In the genomic region with DNA sequence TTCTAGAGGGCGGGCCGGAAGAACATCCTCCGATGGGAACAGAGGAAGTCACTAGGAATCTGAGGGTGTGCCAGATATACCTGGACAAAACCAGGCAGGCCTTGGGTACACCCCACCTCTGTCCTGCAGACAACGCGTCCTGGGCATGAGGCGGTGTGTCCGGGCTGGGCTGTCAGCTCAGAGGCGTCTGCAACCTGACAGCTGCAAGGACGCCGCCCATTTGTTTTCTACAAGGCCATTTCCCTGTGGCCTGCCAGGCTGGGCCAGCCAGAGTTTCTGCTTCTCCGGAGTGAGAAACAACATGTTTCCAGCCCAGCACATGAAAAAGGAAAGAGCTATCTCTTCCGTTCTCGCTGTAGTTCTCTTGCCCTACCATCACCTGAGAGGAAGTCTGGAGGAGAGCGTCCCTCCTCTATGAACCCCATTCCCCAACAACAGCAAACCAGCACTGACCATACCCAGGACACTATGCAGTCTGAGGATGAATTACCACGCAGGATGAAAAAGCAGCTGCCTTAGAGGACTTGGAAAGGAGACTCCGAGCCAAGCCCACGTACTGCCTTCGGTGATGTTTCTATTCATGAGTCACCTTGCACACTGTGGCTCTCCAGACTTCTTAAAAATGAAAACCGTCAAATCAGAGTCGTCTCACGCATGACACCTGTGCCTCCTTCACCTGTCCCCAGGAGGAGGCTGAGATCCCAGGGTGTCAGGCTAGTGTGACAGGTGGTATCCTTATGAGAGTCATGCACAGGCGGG, we compare ENCODE assay signal across 12 mouse cellular contexts. TPM values are rescaled to one million over a fixed set of nuclear protein-coding genes. Genes with fewer than 3 reads are reported as not detected.
A peak's percentile ranks its signal among the peaks of the same experiment; 100 is the strongest.
DNase-seq lines count a peak whose midpoint lies in the region; ATAC-seq and TF ChIP-seq lines count a peak whose summit lies in the region.
"Had no signal": no experiment of that assay in that cellular context is flagged by ENCODE, and none has a peak within 500 bp of the region (broad histone marks: within the 10 kb centered on the region; RNA-seq: fewer than 3 reads in every experiment).

No protein-coding gene starts in this region.

- no peak overlapping the region for H3K9ac ChIP-seq in embryonic facial prominence, embryonic 14.5 days (ENCODE audit: low read depth, low read length)
- peak overlapping the region; percentile 36; the same call in 1 of the 2 replicates for H3K9ac ChIP-seq in liver, embryonic 13.5 days
- H3K9ac ChIP-seq in liver, embryonic 12.5 days: no peak overlapping the region
- no peak overlapping the region; the same call in 1 of the 2 replicates for H3K9ac ChIP-seq in liver, postnatal 0 days (replicated peaks)
- H3K9ac ChIP-seq in midbrain, embryonic 13.5 days (replicated peaks): no peak overlapping the region
- H3K9ac ChIP-seq: liver, embryonic 14.5 days had no signal

- H3K4me1 ChIP-seq in embryonic facial prominence, embryonic 14.5 days (ENCODE audit: control insufficient read depth, insufficient read depth, low read length): peaks cover 26% of the 10 kb centered on the region
- peaks cover 40% of the 10 kb centered on the region for H3K4me1 ChIP-seq in embryonic facial prominence, embryonic 10.5 days
- peaks cover 93% of the 10 kb centered on the region for H3K4me1 ChIP-seq in liver, embryonic 13.5 days (replicated peaks)
- peaks cover 89% of the 10 kb centered on the region for H3K4me1 ChIP-seq in liver, embryonic 12.5 days
- H3K4me1 ChIP-seq in liver, postnatal 0 days (ENCODE audit: insufficient read depth): peaks cover 76% of the 10 kb centered on the region
- H3K4me1 ChIP-seq in forebrain, embryonic 10.5 days: peaks cover 41% of the 10 kb centered on the region
- H3K4me1 ChIP-seq in midbrain, embryonic 13.5 days (replicated peaks): peaks cover 26% of the 10 kb centered on the region

- ATAC-seq in embryonic facial prominence, embryonic 14.5 days (ENCODE audit: low read depth): no peak
- no peak for ATAC-seq in liver, embryonic 13.5 days (ENCODE audit: low read depth)
- ATAC-seq in liver, embryonic 12.5 days: no peak
- no peak for ATAC-seq in liver, postnatal 0 days
- ATAC-seq in midbrain, embryonic 13.5 days: no peak
- ATAC-seq: Patski had no signal

- DNase-seq in embryonic facial prominence, embryonic 14.5 days (ENCODE audit: low spot score): no peak
- DNase-seq in embryonic facial prominence, embryonic 10.5 days (ENCODE audit: low spot score): no peak
- no peak for DNase-seq in liver, embryonic 13.5 days
- DNase-seq in adrenal gland, postnatal 25 days: peak; percentile 59
- DNase-seq in liver, postnatal 0 days: no peak
- no peak for DNase-seq in forebrain, embryonic 10.5 days (ENCODE audit: extremely low spot score, low spot score)
- DNase-seq: heart, postnatal 10 days; right cerebral cortex, postnatal 25 days had no signal

- H3K4me3 ChIP-seq in embryonic facial prominence, embryonic 14.5 days (ENCODE audit: low read depth, low read length): no peak overlapping the region
- H3K4me3 ChIP-seq in embryonic facial prominence, embryonic 10.5 days: no peak overlapping the region
- H3K4me3 ChIP-seq in liver, embryonic 13.5 days (replicated peaks): no peak overlapping the region
- no peak overlapping the region for H3K4me3 ChIP-seq in liver, embryonic 12.5 days
- no peak overlapping the region for H3K4me3 ChIP-seq in liver, postnatal 0 days (ENCODE audit: low read depth, low read length)
- no peak overlapping the region for H3K4me3 ChIP-seq in forebrain, embryonic 10.5 days
- no peak overlapping the region for H3K4me3 ChIP-seq in midbrain, embryonic 13.5 days (replicated peaks)

- TF ChIP-seq EP300 in liver, postnatal 0 days (IDR thresholded peaks at IDR 0.05; ENCODE audit: low read depth): no peak

- no peak overlapping the region for H3K4me2 ChIP-seq in embryonic facial prominence, embryonic 14.5 days (ENCODE audit: low read depth, low read length)
- no peak overlapping the region for H3K4me2 ChIP-seq in liver, embryonic 13.5 days
- no peak overlapping the region for H3K4me2 ChIP-seq in liver, embryonic 12.5 days
- peak overlapping the region; percentile 16; the same call in 1 of the 2 replicates for H3K4me2 ChIP-seq in liver, postnatal 0 days (ENCODE audit: low read depth, low read length)
- H3K4me2 ChIP-seq in midbrain, embryonic 13.5 days (replicated peaks): no peak overlapping the region

- WGBS in embryonic facial prominence, embryonic 14.5 days: 73% methylated on average over 22 of the region's 22 CpGs
- 84% methylated on average over 22 of the region's 22 CpGs for WGBS in embryonic facial prominence, embryonic 10.5 days
- 65% methylated on average over 22 of the region's 22 CpGs for WGBS in liver, embryonic 13.5 days (ENCODE audit: insufficient replicate concordance)
- WGBS in liver, embryonic 12.5 days (ENCODE audit: insufficient replicate concordance): 64% methylated on average over 22 of the region's 22 CpGs
- 64% methylated on average over 22 of the region's 22 CpGs for WGBS in liver, postnatal 0 days (ENCODE audit: insufficient replicate concordance)
- 84% methylated on average over 22 of the region's 22 CpGs for WGBS in forebrain, embryonic 10.5 days
- 84% methylated on average over 22 of the region's 22 CpGs for WGBS in midbrain, embryonic 13.5 days

- no peaks in the 10 kb centered on the region for H3K36me3 ChIP-seq in embryonic facial prominence, embryonic 14.5 days (ENCODE audit: control insufficient read depth, insufficient read depth, low read length)
- no peaks in the 10 kb centered on the region for H3K36me3 ChIP-seq in embryonic facial prominence, embryonic 10.5 days (replicated peaks)
- H3K36me3 ChIP-seq in liver, embryonic 13.5 days: no peaks in the 10 kb centered on the region
- H3K36me3 ChIP-seq in liver, embryonic 12.5 days: no peaks in the 10 kb centered on the region
- H3K36me3 ChIP-seq in liver, postnatal 0 days (replicated peaks; ENCODE audit: insufficient read depth, low read length): no peaks in the 10 kb centered on the region
- no peaks in the 10 kb centered on the region for H3K36me3 ChIP-seq in forebrain, embryonic 10.5 days (replicated peaks)
- H3K36me3 ChIP-seq in midbrain, embryonic 13.5 days: no peaks in the 10 kb centered on the region

- no peaks in the 10 kb centered on the region for H3K9me3 ChIP-seq in embryonic facial prominence, embryonic 14.5 days (ENCODE audit: control insufficient read depth, low read length)
- H3K9me3 ChIP-seq in embryonic facial prominence, embryonic 10.5 days: no peaks in the 10 kb centered on the region
- no peaks in the 10 kb centered on the region for H3K9me3 ChIP-seq in liver, embryonic 13.5 days (replicated peaks)
- H3K9me3 ChIP-seq in liver, embryonic 12.5 days (replicated peaks): no peaks in the 10 kb centered on the region
- no peaks in the 10 kb centered on the region for H3K9me3 ChIP-seq in liver, postnatal 0 days (ENCODE audit: low read length)
- H3K9me3 ChIP-seq in forebrain, embryonic 10.5 days: no peaks in the 10 kb centered on the region
- H3K9me3 ChIP-seq in midbrain, embryonic 13.5 days: no peaks in the 10 kb centered on the region

- TF ChIP-seq CTCF in liver, postnatal 0 days (IDR thresholded peaks at IDR 0.05; ENCODE audit: low read depth): no peak

- H3K27ac ChIP-seq in embryonic facial prominence, embryonic 14.5 days (replicated peaks; ENCODE audit: low read depth, low read length): peak overlapping the region; percentile 36; the same call in 1 of the 2 replicates
- no peak overlapping the region for H3K27ac ChIP-seq in embryonic facial prominence, embryonic 10.5 days (replicated peaks)
- peak overlapping the region; percentile 41; the same call in 1 of the 2 replicates for H3K27ac ChIP-seq in liver, embryonic 13.5 days
- H3K27ac ChIP-seq in liver, embryonic 12.5 days: no peak overlapping the region; the same call in 1 of the 2 replicates
- peak overlapping the region; percentile 48; the same call in 1 of the 2 replicates for H3K27ac ChIP-seq in liver, postnatal 0 days (ENCODE audit: low read depth)
- no peak overlapping the region for H3K27ac ChIP-seq in forebrain, embryonic 10.5 days
- H3K27ac ChIP-seq in midbrain, embryonic 13.5 days: no peak overlapping the region
- H3K27ac ChIP-seq: liver, embryonic 14.5 days had no signal

- H3K27me3 ChIP-seq in embryonic facial prominence, embryonic 14.5 days (replicated peaks; ENCODE audit: control insufficient read depth, insufficient read depth, low read length): no peaks in the 10 kb centered on the region; the same call in 1 of the 2 replicates
- peaks cover 60% of the 10 kb centered on the region for H3K27me3 ChIP-seq in embryonic facial prominence, embryonic 10.5 days (replicated peaks; ENCODE audit: low read depth, poor library complexity, severe bottlenecking)
- H3K27me3 ChIP-seq in liver, embryonic 13.5 days: no peaks in the 10 kb centered on the region
- H3K27me3 ChIP-seq in liver, embryonic 12.5 days (replicated peaks): 0 out of 2 replicates have a peak, but pooled peaks cover 5% of the 10 kb centered on the region
- no peaks in the 10 kb centered on the region for H3K27me3 ChIP-seq in liver, postnatal 0 days (ENCODE audit: insufficient read depth, low read length)
- peaks cover 59% of the 10 kb centered on the region for H3K27me3 ChIP-seq in forebrain, embryonic 10.5 days (ENCODE audit: poor library complexity, severe bottlenecking)
- H3K27me3 ChIP-seq in midbrain, embryonic 13.5 days: peaks cover 45% of the 10 kb centered on the region
- H3K27me3 ChIP-seq: Patski had no signal

RNA-seq across cellular contexts. Expression of gene Syne3, which starts 4.5 kb away (rescaled TPM):
- polyA plus RNA-seq in embryonic facial prominence, embryonic 14.5 days (2014; fragmentation: Nextera tagmentation; extraction: Ambion mirVana): 1.8 and 3.0 TPM in 2 replicates
- 0.24 and 0.26 TPM in 2 replicates for polyA plus RNA-seq in embryonic facial prominence, embryonic 10.5 days (2016; fragmentation: Nextera tagmentation; extraction: Ambion mirVana)
- polyA plus RNA-seq in liver, embryonic 13.5 days (2015; fragmentation: Nextera tagmentation; extraction: Ambion mirVana): 2.0 TPM in 2 replicates
- polyA plus RNA-seq in liver, embryonic 12.5 days (2016; fragmentation: Nextera tagmentation; extraction: Ambion mirVana): 2.1 and 2.5 TPM in 2 replicates
- total RNA-seq in adrenal gland, postnatal 25 days (2021): 8.6 and 14.8 TPM in 2 replicates
- 1.3 and 2.3 TPM in 2 replicates for polyA plus RNA-seq in liver, postnatal 0 days (2015; fragmentation: Nextera tagmentation; extraction: Ambion mirVana)
- polyA plus RNA-seq in forebrain, embryonic 10.5 days (2016; fragmentation: Nextera tagmentation; extraction: Ambion mirVana): 0.10 and 0.27 TPM in 2 replicates
- polyA plus RNA-seq in midbrain, embryonic 13.5 days (2015; fragmentation: Nextera tagmentation; extraction: Ambion mirVana): 0.17 and 0.27 TPM in 2 replicates

RNA-seq across cellular contexts. Expression of gene Glrx5, which starts 27.4 kb away (rescaled TPM):
- polyA plus RNA-seq in embryonic facial prominence, embryonic 14.5 days (2014; fragmentation: Nextera tagmentation; extraction: Ambion mirVana): 183 and 186 TPM in 2 replicates
- 218 and 234 TPM in 2 replicates for polyA plus RNA-seq in embryonic facial prominence, embryonic 10.5 days (2016; fragmentation: Nextera tagmentation; extraction: Ambion mirVana)
- polyA plus RNA-seq in liver, embryonic 13.5 days (2015; fragmentation: Nextera tagmentation; extraction: Ambion mirVana): 591 and 653 TPM in 2 replicates
- polyA plus RNA-seq in liver, embryonic 12.5 days (2016; fragmentation: Nextera tagmentation; extraction: Ambion mirVana): 719 and 730 TPM in 2 replicates
- total RNA-seq in adrenal gland, postnatal 25 days (2021): 183 and 235 TPM in 2 replicates
- 349 and 355 TPM in 2 replicates for polyA plus RNA-seq in liver, postnatal 0 days (2015; fragmentation: Nextera tagmentation; extraction: Ambion mirVana)
- 234 and 235 TPM in 2 replicates for polyA plus RNA-seq in forebrain, embryonic 10.5 days (2016; fragmentation: Nextera tagmentation; extraction: Ambion mirVana)
- polyA plus RNA-seq in midbrain, embryonic 13.5 days (2015; fragmentation: Nextera tagmentation; extraction: Ambion mirVana): 139 and 148 TPM in 2 replicates

Comparison
In these comparisons a context has a peak if more than half of its experiments do, and no peak if none do; other contexts are left out.
1. H3K27ac ChIP-seq: peak in embryonic facial prominence, embryonic 14.5 days (single experiment), liver, embryonic 13.5 days (single experiment) and liver, postnatal 0 days (single experiment); none in embryonic facial prominence, embryonic 10.5 days (single experiment), liver, embryonic 12.5 days (single experiment), forebrain, embryonic 10.5 days (single experiment) and midbrain, embryonic 13.5 days (single experiment).